Mouse (Mus musculus) thymus, postnatal 25 days (tissue): ENCODE data around the gene Nfkb2.

Experiments
- DNase-seq: peaks from one replicate; pipeline ENCODE4 v3.0.0; 2022

Nfkb2 gene

GRCm38 (mm10) chr19:46348761-46349458 is 44.8 kb downstream of the Nfkb2 start:
- DNase-seq = no peak

- no peak for DNase-seq
These were observed 45.4 kb downstream of the Nfkb2 start for GRCm38 (mm10) chr19:46349550-46349949.

GRCm38 (mm10) chr19:46350168-46350932 is 46.2 kb downstream of the Nfkb2 start, which contains the start of gene 2310034G01Rik:
TSS of gene 2310034G01Rik (minus strand) at chr19:46350302.
- DNase-seq = no peak

DNA sequence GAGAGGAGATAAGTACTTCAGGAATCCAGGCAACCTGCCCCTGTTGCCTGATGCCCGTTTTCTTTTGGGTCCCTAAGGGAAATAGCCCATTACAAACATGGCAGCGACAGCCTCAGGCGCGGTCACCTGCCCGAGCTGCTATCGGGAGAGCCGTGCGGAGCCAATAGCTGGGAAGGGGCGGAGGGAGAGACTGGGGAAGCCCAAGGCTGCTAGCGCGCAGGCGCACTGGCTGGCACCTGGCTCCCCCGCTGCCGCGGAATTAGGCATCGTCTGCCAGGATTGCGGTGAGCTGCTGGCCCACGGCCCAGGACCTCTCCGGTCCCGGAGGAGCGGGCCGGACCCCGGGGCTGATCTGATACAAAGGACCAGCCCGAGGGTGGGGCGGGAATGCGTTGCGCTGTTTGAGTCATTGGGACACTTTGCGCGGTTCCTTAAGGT is 52.6 kb downstream of the Nfkb2 start:
- DNase-seq = peak; percentile 87

DNA sequence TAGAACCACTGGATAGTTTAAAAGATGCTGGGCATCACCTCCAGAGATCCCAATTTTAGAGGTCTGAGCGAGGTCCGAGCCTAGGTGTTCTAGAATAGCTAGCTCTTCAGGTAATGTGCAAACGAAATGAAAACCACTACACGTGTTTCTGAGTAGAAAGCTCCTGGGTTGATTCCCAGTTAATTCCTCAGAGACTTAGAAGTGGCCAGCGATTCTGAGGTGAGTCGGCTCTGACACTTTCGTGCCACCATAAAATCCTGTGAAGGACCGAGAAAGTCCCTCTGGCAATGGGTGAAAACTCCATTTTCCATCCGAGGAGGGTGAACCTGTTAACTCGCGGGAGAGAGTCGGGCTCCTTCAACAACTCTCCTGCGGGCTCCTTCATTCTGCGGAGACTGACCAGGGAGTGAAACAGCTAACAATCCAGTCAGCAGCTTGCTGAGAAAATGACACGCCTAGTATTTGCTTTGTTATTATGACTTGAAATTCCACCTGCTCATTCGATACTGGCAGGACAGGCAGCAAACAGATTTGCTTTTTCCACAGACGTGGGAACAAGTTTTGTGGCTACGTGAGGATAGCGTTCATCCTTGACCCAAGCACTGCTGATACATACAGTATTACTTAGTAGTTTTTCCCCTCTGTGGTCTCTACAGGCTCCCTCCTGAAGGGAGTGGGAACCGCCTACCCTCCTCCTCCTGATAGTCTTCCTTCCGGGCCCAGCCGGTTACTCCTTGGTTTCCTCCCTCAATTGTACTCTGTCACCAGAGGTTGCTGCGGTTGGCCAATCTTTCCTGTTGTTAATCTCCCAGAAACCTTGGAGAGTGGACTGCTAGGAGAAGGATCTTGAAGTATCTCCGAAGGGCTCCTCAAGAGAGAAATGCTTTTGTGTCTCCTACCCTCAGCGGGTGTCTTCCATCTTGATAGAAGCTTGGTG is 53.5 kb downstream of the Nfkb2 start:
- peak; percentile 35 for DNase-seq

DNA sequence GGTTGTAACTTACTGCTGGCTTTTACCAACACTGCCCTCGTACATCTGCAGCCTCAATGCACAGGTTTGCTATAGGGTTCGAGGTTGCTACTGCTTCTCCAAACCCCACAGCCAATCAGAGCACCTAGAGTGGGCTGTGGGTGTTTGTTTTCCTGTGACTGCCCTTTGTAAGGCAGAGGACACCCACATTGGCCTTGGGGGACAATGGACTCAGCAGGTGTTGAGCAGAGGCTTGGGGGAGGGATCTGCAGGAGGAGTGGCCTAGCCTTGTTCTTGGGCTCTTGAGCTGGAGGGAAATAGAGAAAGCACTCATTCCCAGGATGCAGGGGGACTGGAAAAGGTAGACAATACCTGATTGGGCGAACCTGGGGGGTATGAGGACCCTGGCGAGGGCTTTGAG is 54.3 kb downstream of the Nfkb2 start:
- DNase-seq = no peak
